Mouse (Mus musculus) embryonic facial prominence, embryonic 11.5 days (tissue): ENCODE measurements around the gene AC131692.1. TPM values are rescaled to one million over a fixed set of nuclear protein-coding genes. Genes with fewer than 3 reads are reported as not detected.

Source experiments
- ATAC-seq: fragments of 200-750 bp; cut with Nextera tagmentation; replicated peaks from 2 replicates; pipeline ENCODE4 v1.8.0; 2017; ENCODE audit warnings: low read depth; ENCODE audit not compliant: insufficient number of reproducible peaks, low FRiP score, low TSS enrichment
- DNase-seq: peaks from one replicate; pipeline ENCODE4 v3.0.0-alpha.2; 2015; ENCODE audit warnings: low spot score
- H3K27ac ChIP-seq: fragments of 300-500 bp; sonication (generic); replicated peaks from 2 replicates; pipeline ENCODE4 v1.5.1; 2014; ENCODE audit warnings: mild to moderate bottlenecking, low read depth, low read length, control low read depth
- H3K27me3 ChIP-seq: fragments of 300-500 bp; sonication (generic); 2 replicates; pipeline ENCODE4 v1.6.1; 2014; ENCODE audit warnings: mild to moderate bottlenecking, low read length, moderate library complexity, mixed read lengths; ENCODE audit not compliant: control insufficient read depth, insufficient read depth
- H3K36me3 ChIP-seq: fragments of 300-500 bp; sonication (generic); replicated peaks from 2 replicates; pipeline ENCODE4 v1.6.1; 2014; ENCODE audit warnings: low read depth, mild to moderate bottlenecking, low read length, moderate library complexity, mixed read lengths; ENCODE audit not compliant: control insufficient read depth, insufficient read depth
- H3K4me1 ChIP-seq: fragments of 300-500 bp; sonication (generic); 2 replicates; pipeline ENCODE4 v1.6.1; 2014; ENCODE audit warnings: low read length, mixed read lengths; ENCODE audit not compliant: control insufficient read depth, insufficient read depth
- H3K4me2 ChIP-seq: fragments of 300-500 bp; sonication (generic); 2 replicates; pipeline ENCODE4 v1.6.1; 2014; ENCODE audit warnings: low read depth, mild to moderate bottlenecking, control low read depth, low read length, moderate library complexity
- H3K4me3 ChIP-seq: fragments of 300-500 bp; sonication (generic); 2 replicates; pipeline ENCODE4 v1.5.1; 2014; ENCODE audit warnings: low read depth, low read length, control low read depth
- H3K9ac ChIP-seq: fragments of 300-500 bp; sonication (generic); replicated peaks from 2 replicates; pipeline ENCODE4 v1.6.1; 2014; ENCODE audit warnings: mild to moderate bottlenecking, control low read depth, low read length
- H3K9me3 ChIP-seq: fragments of 300-500 bp; sonication (generic); replicated peaks from 2 replicates; pipeline ENCODE4 v1.6.1; 2016; ENCODE audit warnings: mild to moderate bottlenecking, low read length, inconsistent platforms, mixed read lengths; ENCODE audit not compliant: control insufficient read depth
- WGBS: fragments of 180-500 bp; shearing (Covaris S2); extraction: QIAGEN DNeasy Blood & Tissue Kit; methylation state at CpG from one replicate; pipeline ENCODE4 v1.1.7; 2014; 5-methylcytosine and 5-hydroxymethylcytosine counted together
- polyA plus RNA-seq: library from polyadenylated mRNA; unstranded; fragments of >200 nt; fragmentation: Nextera tagmentation; extraction: Ambion mirVana; gene quantifications from 2 replicates; pipeline ENCODE4 v1.2.1, GENCODE M21; 2014

Gene AC131692.1
- polyA plus RNA-seq, 1 experiment from 2014 or later, result not detected

DNA sequence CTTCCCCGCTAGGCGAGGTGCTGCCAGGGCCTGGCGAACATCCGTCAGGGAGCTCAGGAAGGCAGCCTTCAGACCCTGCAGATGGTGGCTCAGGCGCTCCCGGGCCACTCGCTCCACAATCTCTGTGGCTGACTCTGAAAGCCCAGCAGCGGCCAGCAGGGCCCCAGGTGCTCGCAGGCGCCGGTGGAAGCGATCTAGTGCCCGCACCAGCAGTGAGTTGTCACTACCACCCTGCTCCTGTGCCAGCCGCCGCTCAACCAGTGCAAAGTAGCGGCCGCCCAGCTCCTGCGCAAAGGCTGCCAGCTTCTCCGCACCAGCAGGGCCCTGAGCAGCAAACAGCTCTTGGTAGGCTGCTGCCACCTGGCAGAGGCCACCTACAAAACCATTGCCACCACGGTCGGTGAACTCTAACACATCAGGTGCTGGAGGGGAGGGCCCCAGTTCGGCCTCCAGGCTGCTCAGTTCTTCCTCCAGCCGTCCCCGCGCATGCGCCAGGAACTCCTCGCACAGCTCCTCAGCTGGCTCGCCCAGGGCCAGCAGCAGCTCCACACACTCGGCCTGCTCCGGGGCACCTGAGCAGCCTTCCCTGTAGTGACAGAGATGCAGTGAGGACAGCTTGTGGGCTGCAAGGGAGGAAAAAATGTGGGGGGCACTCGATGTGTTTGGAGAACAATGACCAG lies 23.5 kb upstream of the AC131692.1 start:
- H3K27ac ChIP-seq, result no peak overlapping the region
- H3K9me3 ChIP-seq, result no peaks in the 10 kb centered on the region
- DNase-seq (no peak), ATAC-seq (no peak)
- H3K4me2 ChIP-seq, result no peak overlapping the region
- H3K36me3 ChIP-seq, result no peaks in the 10 kb centered on the region; the same call in none of the 2 replicates
- peaks cover 2% of the 10 kb centered on the region for H3K4me1 ChIP-seq
- 91% methylated on average over 31 of the region's 31 CpGs for WGBS
- no peaks in the 10 kb centered on the region for H3K27me3 ChIP-seq
- no peak overlapping the region for H3K4me3 ChIP-seq
- H3K9ac ChIP-seq, result no peak overlapping the region

DNA sequence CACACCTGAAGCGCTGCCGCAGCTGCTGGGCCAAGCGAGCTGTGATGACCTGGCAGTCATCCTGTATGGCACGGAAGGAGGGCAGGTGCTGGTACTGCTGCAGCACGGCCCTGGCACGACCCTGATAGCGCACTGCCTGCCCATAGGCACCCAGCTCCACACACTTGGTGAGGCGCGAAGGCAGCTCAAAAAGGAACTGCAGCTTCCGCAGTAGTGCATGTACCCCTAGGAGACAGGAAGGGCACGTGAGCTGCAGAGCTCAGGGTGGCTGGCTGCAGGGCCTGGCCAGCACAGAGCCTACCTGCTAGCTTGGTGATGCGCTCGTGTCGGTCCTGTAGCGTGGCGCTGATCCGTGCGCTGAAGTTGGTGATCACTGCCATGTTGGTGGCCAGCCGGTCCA lies 23.0 kb upstream of the AC131692.1 start:
- no peak overlapping the region for H3K27ac ChIP-seq
- H3K9ac ChIP-seq, result no peak overlapping the region
- no peaks in the 10 kb centered on the region; the same call in none of the 2 replicates for H3K36me3 ChIP-seq
- DNase-seq (no peak), ATAC-seq (no peak)
- WGBS, result 93% methylated on average over 19 of the region's 19 CpGs
- no peaks in the 10 kb centered on the region for H3K27me3 ChIP-seq
- H3K4me1 ChIP-seq, result peaks cover 2% of the 10 kb centered on the region
- H3K4me2 ChIP-seq, result no peak overlapping the region
- no peaks in the 10 kb centered on the region for H3K9me3 ChIP-seq
- no peak overlapping the region for H3K4me3 ChIP-seq

DNA sequence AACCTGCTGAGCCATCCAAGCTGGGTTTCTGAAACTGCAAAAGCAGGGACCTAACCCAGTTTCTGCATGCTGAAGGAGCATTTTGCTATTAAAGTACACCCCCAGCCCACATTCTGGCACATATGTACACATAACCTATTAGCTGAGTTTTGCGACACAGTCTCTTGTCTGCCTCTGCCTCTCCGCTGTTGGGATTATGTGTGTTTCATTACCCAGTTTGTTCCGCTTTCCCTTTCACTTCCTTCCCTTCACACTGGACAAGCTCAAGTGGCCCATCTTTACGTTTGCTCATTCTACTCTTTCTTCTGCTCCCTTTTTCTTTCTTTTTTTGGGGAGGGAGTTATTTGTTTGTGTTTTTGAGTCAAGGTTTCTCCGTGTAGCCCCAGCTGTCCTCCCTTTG lies 20.3 kb upstream of the AC131692.1 start:
- no peaks in the 10 kb centered on the region for H3K27me3 ChIP-seq
- H3K4me2 ChIP-seq, result no peak overlapping the region
- no peaks in the 10 kb centered on the region; the same call in 1 of the 2 replicates for H3K4me1 ChIP-seq
- DNase-seq, result no peak
- no peak overlapping the region for H3K9ac ChIP-seq
- 91% methylated on average over 5 of the region's 5 CpGs for WGBS
- H3K27ac ChIP-seq, result no peak overlapping the region
- no peak overlapping the region for H3K4me3 ChIP-seq
- no peaks in the 10 kb centered on the region for H3K9me3 ChIP-seq
- no peak for ATAC-seq
- no peaks in the 10 kb centered on the region; the same call in none of the 2 replicates for H3K36me3 ChIP-seq

DNA sequence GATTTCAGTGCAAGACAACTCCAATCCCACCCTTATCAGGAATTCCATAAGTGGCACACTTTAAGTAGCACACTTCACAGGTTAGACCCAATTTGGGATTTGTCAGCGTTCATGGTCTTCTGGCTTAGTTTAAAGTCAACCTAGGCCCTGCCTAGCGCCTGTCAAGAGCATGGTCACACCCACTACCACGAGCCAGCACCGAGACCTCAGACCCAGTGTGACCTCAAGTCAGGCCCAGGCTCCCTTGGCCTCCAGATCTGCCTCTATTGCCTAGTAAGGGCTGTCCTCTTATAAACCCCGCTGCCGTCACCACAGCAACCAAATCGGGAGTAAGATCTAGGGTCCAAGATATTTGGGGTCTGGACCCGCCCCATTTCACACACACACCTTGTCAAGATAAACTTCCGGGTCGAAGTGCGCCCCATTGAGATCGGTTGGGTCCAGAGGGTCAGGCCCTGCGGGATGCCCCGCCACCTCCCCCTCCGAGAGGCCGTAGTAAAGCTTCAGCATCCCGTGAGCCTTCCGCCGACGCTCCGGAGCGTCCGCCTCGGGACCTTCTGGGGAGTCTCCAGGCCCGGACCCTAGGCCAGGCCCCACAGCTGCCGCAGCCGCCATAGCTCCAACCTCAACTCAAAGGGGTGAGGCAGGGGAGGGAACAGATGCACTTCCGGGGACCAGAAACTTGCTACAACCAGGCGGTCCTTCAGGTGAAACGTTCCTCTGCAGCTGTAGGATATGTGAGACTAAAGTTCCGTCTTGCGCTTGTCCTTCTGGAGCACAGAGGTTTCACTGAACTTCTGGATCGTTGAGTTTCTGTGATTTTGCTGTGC lies 17.4 kb upstream of the AC131692.1 start, which contains the start of gene Vps51:
Gene Vps51 (minus strand): TSS at position 668 of the 830 bp plus-strand sequence.
- no peaks in the 10 kb centered on the region for H3K4me1 ChIP-seq
- ATAC-seq, result peak; percentile 71
- H3K27ac ChIP-seq, result peak within 1 kb of the TSS; percentile 53; the same call in 1 of the 2 replicates
- H3K27me3 ChIP-seq, result no peaks in the 10 kb centered on the region
- no peaks in the 10 kb centered on the region; the same call in 1 of the 2 replicates for H3K36me3 ChIP-seq
- H3K9ac ChIP-seq, result peak within 1 kb of the TSS; percentile 86
- under 1% methylated on average over 33 of the region's 33 CpGs for WGBS
- peak within 1 kb of the TSS; percentile 77 for H3K4me2 ChIP-seq
- H3K4me3 ChIP-seq, result peak within 1 kb of the TSS; percentile 72
- no peaks in the 10 kb centered on the region for H3K9me3 ChIP-seq
- peak; percentile 93 for DNase-seq

DNA sequence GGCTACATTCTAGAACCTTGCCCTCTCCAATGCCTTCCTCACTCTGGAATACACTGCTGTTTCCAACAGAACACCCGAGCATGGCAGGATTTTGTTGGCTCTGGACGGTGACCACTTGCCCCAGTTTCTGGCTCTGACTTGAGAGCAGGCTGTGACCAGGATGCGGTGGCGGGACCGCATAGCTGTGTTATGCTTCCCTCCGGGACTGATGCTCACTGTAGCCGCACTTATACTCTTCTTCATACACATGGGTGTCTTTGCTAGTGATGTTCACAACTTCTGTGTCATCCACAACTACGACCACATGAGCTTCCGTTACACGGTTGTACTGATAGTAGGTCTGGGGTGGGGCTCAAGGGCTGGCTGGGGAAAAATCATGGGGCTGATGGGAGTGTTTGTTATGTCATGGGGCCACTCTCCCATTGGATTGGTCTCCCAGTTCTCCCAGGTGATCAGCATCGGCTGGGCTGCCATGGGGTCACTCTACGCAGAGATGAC lies 14.2 kb upstream of the AC131692.1 start, which contains the start of gene Tmem262:
Gene Tmem262 (plus strand): TSS at position 51 of the 498 bp plus-strand sequence.
- ATAC-seq (no peak), DNase-seq (no peak)
- Histone ChIP-seq H3K4me2 (no peak within 1 kb of the TSS; the same call in 1 of the 2 replicates), H3K27me3 (no peaks in the 10 kb centered on the region), H3K4me3 (no peak within 1 kb of the TSS), H3K36me3 (peaks cover 3% of the 10 kb centered on the region; the same call in 1 of the 2 replicates), H3K27ac (no peak within 1 kb of the TSS), H3K4me1 (no peaks in the 10 kb centered on the region), H3K9ac (no peak within 1 kb of the TSS; the same call in 1 of the 2 replicates), H3K9me3 (no peaks in the 10 kb centered on the region)
- 92% methylated on average over 12 of the region's 12 CpGs for WGBS

DNA sequence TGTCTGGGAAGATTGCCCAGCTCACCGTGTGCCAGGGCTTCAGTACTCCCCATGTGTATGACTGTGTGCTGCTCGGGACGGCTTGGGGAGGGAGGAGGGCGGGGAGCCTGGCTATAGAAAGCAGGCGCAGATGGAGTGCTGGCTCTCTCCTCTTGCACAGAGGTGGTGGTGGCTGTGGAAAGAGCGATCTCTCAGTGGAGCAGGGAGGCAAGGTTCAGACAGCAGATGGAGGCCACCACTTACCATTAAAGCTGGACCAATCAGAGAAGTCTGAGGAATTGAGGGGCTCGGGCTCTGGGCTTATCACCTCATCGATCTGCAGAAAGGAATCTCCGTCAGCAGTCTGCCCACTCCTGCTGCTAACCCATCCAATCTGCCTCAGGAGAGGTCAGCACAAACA lies 12.1 kb upstream of the AC131692.1 start, which contains the start of gene Gm28374:
Gene Gm28374 (minus strand): TSS at position 101 of the 400 bp plus-strand sequence.
- no peak within 1 kb of the TSS for H3K4me2 ChIP-seq
- no peak within 1 kb of the TSS for H3K4me3 ChIP-seq
- ATAC-seq (no peak), DNase-seq (no peak)
- no peaks in the 10 kb centered on the region for H3K4me1 ChIP-seq
- H3K36me3 ChIP-seq, result peaks cover 4% of the 10 kb centered on the region
- H3K9ac ChIP-seq, result no peak within 1 kb of the TSS
- H3K27ac ChIP-seq, result no peak within 1 kb of the TSS
- WGBS, result 87% methylated on average over 9 of the region's 9 CpGs
- no peaks in the 10 kb centered on the region for H3K9me3 ChIP-seq
- no peaks in the 10 kb centered on the region for H3K27me3 ChIP-seq

DNA sequence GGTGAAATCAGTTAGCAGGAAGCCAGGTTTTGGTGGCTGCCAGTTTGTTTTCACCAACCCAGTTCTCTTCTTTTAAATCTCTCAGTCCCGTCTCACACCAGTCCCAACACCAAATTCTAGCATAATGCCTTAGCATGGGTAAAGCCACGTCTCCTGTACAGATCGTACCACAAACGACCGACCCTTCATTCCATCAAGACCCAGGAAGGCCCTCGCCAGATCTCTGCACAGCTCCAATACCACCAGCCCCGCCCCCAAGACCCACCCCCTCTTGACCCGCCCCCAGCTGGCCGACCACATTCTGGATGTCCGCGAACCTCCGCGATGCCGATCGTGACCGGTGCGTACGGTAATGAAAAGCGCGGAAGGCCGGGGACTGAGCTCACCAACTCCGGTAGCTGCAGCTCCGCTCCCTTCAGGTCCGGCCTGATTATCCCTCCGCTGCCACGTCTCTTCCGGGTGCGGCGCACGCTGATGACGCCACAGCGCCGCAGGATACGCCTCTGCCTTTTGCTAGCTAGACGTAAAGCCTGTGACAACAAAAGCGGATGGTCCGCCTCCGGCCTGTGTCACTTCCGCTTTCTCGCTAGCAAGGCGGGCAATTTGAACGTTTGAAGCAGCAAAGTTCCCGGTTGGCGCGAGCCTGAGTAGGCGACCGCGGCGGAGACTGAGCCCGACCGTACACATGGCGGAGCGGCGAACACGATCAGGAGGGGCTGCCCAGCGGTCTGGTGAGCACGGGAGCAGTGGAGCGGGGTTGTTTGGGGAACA lies 9.6 kb upstream of the AC131692.1 start, which contains the start of the genes Zfpl1 and Cdca5:
Gene Zfpl1 (minus strand): TSS at position 479 of the 771 bp plus-strand sequence.
Gene Cdca5 (plus strand): TSS at position 506 of the 771 bp plus-strand sequence.
- H3K27ac ChIP-seq, result no peak within 1 kb of the TSS
- under 1% methylated on average over 58 of the region's 58 CpGs for WGBS
- DNase-seq (peak; percentile 99), ATAC-seq (peak; percentile 84)
- H3K4me2 ChIP-seq, result peak within 1 kb of the TSS; percentile 80
- no peaks in the 10 kb centered on the region for H3K27me3 ChIP-seq
- H3K36me3 ChIP-seq, result peaks cover 6% of the 10 kb centered on the region
- peak within 1 kb of the TSS; percentile 74 for H3K9ac ChIP-seq
- no peaks in the 10 kb centered on the region for H3K4me1 ChIP-seq
- H3K4me3 ChIP-seq, result peak within 1 kb of the TSS; percentile 77
- no peaks in the 10 kb centered on the region for H3K9me3 ChIP-seq
